Mouse (Mus musculus) gastrocnemius, adult 18-20 months (tissue): ENCODE measurements around the gene Thbs3. TPM values are rescaled to one million over a fixed set of nuclear protein-coding genes. Genes with fewer than 3 reads are reported as not detected.
A peak's percentile ranks its signal among the peaks of the same experiment; 100 is the strongest.

Source experiments
- DNase-seq: peaks from one replicate; pipeline ENCODE4 v3.0.0; 2021; ENCODE audit warnings: low spot score
- total RNA-seq, 2 experiments: library from RNA; stranded (reverse); gene quantifications; 2 replicates each; pipeline ENCODE4 v1.2.3; 2021

Gene Thbs3
- total RNA-seq, 2 experiments from 2014 or later, result 3.6 to 9.2 TPM

- DNase-seq, result no peak
Observed at GRCm38 (mm10) chr3:89226900-89227299, 11.9 kb downstream of the Thbs3 start, which contains the start of gene Mtx1. Gene Mtx1 (minus strand): TSS chr3:89227088.

- peak; percentile 53 for DNase-seq
Observed at GRCm38 (mm10) chr3:89227307-89228179, 12.6 kb downstream of the Thbs3 start.

- DNase-seq, result peak; percentile 89
Observed at GRCm38 (mm10) chr3:89228180-89228549, 13.2 kb downstream of the Thbs3 start.

- DNase-seq, result no peak
Observed at GRCm38 (mm10) chr3:89228836-89229235, 13.9 kb downstream of the Thbs3 start, which contains the start of gene Muc1. Gene Muc1 (plus strand): TSS chr3:89229057.

DNA sequence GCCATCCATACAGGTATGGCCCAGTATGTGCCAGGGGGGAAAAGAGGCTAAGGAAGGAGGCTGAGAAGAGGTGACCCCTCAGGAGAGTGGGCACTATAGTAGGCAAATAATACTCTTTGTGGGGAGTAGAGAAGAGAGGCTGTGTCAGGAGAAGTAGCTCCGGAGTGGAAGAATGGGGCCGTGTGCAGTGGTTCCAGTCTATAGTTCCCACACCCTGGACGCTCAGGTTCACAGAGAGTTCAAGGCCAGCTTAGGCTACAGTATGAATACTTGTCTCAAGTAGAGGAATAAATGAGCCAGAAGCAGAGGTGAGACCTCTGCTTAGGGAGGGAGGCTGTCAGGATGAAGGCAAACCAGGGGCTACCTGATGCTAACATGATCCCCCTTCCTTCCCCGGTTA is 14.3 kb downstream of the Thbs3 start:
- DNase-seq, result no peak

GRCm38 (mm10) chr3:89230561-89230960 is 15.6 kb downstream of the Thbs3 start:
- no peak for DNase-seq

DNA sequence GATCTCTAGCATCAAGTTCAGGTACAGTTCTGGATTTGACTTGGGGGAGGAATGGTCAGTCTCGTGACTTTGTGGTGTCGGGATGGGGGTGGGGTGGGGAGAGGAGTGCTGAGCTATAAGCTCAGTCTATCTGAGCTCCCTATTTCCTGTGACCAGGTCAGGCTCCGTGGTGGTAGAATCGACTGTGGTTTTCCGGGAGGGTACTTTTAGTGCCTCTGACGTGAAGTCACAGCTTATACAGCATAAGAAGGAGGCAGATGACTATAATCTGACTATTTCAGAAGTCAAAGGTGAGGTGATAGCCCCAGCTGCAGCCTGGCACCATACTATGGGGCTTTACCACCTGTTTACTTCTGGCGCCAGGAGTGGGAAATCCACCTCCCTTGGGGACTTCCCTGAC is 16.4 kb downstream of the Thbs3 start:
- DNase-seq, result no peak

GRCm38 (mm10) chr3:89231772-89232275 is 16.8 kb downstream of the Thbs3 start:
- no peak for DNase-seq

GRCm38 (mm10) chr3:89232614-89233013 is 17.6 kb downstream of the Thbs3 start:
- no peak for DNase-seq

- DNase-seq, result no peak
Observed at GRCm38 (mm10) chr3:89233562-89234110, 18.7 kb downstream of the Thbs3 start.

GRCm38 (mm10) chr3:89236516-89236915 is 21.5 kb downstream of the Thbs3 start:
- no peak for DNase-seq

DNA sequence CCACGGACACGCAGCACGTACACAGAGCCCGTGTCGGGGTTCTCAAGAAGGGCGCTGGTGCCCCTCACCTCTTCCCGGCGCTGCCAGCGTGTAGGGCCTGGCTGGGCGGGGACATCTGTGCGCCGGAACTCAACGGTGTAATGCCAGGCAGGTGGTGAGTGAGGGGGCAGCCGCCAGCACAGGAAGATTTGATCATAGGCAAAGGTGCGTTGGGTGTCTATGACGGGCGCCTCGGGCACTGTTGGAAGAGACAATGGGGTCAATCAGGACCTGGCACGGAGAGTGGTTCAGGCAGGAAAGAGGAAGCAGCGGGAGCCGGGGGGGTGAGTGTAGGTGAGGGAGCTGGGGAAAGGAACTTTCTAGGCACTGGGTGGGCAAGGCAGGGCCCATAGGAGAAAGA is 22.7 kb downstream of the Thbs3 start:
- no peak for DNase-seq

DNA sequence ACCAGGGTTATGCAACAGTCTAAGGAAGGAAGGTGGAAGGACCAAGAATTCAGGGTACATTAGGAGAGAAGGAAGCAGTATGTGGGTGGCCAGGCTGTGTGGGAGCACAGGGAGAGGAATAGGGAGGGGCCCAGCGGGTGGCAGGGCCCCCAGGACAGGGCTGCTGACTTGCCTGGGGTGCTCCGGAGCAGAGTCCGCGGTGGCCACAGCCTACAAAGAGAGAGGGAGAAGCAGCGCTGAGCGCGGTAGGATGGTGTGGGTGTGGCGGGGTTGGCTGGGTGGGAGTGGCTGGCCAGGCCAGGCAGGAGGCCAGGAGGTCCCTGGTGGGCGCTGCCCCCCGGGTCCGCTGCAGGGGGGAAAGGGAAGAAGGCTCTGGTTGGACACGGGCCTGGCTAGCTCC is 23.5 kb downstream of the Thbs3 start:
- DNase-seq, result no peak

DNA sequence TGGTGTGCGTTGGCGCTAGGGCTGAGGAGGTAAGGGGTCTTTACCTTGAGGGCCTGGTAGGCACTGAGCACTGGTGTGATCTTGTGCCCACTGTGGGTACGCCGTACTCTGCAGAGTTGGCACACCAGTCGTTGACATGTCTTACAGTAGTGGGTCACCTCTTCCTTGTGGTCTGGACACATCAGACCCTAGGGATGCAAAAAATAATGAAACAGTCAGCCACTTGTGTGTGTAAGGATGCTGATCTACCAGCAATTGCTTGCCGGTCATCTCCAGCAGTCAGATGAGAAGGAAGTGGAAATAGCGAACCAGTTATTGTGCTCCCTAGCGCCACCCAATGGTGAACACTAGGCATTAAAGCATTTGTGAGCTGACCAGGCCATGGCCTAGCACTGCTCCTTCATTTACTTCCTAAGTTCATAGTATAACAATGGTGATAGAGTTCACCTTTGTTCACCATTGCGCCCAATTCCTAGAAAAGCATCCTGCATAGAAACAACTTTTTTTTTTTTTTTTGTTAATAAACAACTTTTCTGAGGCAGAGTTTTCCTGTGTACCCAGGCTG is 27.4 kb downstream of the Thbs3 start:
- DNase-seq, result peak; percentile 64

DNA sequence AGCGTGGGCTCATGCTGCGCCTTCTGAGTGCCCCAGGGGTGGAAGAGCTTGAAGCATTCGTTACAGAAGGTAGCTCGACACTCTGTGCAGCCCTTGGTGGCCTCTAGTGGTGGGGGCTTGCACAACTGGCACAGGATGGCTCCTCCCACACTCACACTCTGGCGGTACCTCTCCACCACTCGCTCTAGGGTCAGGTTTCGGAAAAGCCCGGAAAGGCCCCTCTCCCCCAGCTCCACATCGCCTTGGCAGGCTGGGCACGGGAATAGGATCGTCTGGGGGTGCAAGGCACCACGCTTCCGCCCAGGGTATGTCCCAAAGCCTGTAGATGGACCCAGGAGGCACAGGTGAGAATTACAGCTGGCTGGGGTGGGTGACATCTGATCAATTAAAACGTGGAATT is 28.6 kb downstream of the Thbs3 start:
- DNase-seq, result no peak

- DNase-seq, result no peak
Observed at GRCm38 (mm10) chr3:89244158-89244981, 29.4 kb downstream of the Thbs3 start.

DNA sequence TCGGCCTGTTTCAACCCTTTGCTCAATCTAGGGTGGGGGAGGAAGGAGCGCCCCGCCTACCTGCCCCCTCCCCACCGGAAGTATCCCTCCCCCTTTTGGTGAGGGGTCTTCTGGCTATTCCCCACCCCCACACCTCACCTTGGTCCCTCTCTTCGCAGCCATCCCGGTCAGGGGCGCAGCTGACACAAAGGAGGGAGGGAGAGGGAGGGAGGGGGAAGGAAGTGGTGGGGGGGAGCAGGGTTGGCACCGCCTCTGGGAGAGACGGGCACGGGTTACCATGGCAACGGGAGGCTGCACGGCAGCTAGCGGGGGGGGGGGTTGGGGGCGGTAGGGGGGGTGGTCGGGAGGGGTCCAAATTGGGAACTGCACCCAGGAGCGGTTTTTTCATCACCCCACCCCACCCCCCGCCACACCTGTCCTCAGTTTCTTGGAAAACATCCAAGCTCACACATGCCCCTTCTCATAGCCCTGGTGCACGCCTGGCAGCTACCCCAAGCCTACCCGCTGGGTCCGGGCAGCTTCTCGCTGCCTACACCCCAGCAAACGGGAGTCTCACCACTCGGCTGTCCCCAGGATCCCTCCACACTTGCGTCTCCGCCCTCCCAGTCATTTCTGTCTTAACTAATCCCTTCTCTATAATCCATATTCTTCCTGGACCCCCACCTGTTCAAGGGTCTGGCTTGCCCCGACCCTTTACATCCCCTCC is 30.2 kb downstream of the Thbs3 start:
- DNase-seq, result no peak

DNA sequence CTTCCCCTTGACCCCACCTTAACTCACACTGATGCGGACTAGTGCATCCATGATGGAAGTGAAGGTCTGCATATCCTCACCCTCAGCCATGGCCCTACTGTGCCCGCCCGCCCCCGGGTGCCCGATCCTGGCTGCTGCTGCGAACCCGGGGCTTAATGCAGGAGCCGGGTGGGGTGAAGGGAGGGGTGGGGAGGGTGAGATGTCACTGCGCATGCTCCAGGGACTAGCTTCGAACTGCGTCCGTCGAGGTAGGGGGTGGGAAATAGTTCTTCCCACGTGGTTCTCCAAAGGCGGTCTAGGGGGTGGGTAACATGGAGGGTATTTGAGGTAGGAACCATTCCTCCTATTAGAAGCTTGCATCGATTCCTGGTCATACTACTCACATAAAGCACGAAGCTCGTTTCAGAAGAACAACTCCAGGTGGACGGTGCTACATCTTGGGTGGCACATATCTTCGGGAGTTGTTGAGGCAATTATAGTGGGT is 30.8 kb downstream of the Thbs3 start, which contains the start of gene Krtcap2:
Gene Krtcap2, plus strand, starts transcription at position 279 of the 484 bp plus-strand sequence.
- no peak for DNase-seq

DNA sequence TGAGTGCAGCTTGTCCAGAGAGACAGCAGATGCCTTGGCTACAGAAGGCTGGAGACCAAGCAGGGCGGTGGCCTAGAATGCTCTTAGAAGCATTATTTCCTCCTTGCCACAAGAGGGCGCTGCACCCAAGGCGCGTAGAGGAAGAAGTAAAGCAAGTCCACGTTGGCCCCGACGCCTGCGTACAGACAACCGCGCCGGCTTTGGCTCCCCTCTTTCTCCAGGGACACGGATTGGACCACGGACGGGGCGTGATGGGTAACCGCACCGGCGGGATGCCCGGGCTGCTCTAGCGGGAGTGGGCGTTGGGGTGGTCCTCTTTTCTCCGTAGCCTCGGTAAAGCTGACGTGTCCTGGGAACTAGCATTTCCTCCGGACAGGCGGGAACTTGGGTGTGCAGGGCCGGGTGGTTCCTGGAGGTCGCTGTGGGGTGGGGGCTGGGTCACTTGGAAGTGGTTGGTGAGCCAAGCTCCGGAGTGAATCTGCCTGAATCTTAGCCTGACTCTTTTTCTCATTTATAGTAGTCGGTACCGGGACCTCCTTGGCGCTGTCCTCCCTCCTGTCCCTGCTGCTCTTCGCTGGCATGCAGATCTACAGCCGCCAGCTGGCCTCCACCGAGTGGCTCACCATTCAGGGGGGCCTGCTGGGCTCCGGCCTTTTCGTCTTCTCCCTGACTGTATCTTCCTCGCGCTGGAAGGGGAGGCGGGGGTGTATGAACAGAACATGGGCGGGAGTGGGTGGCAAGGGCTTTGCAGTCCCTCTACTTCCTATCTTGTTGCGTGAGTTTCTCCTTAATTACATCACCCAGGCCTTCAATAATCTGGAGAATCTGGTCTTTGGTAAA is 31.5 kb downstream of the Thbs3 start, which contains the start of gene Trim46:
Gene Trim46, minus strand, starts transcription at position 49 of the 840 bp plus-strand sequence.
- peak; percentile 91 for DNase-seq

- no peak for DNase-seq
Observed at GRCm38 (mm10) chr3:89247466-89247865, 32.5 kb downstream of the Thbs3 start.
